Mouse (Mus musculus) ES-E14 (cell line): ENCODE measurements around the gene Parvg.

ENCODE experiments used
- CHD2 ChIP-seq: IDR thresholded peaks from 2 replicates; pipeline ENCODE4 v1.6.1; 2014; ENCODE audit warnings: mild to moderate bottlenecking, low read depth, low read length, inconsistent platforms
- ZC3H11A ChIP-seq: IDR thresholded peaks from 2 replicates; pipeline ENCODE4 v1.6.1; 2012; ENCODE audit warnings: low read depth, mild to moderate bottlenecking, inconsistent platforms, low read length, borderline replicate concordance

- TF ChIP-seq CHD2 (no peak), ZC3H11A (no peak)
These were observed 43.5 kb upstream of the Parvg start for GRCm38 (mm10) chr15:84280309-84280708.
